Mouse (Mus musculus) hindbrain, embryonic 12.5 days (tissue): ENCODE measurements at regions not wholly inside any gene's neighbourhood (a gene's known extent, or its start where the extent isn't known, plus 50 kb on each side); places are given as distances from the start of the nearest gene placed in this dataset.

Experiments
- ATAC-seq: fragments of 200-750 bp; cut with Nextera tagmentation; 2 replicates; pipeline ENCODE4 v1.8.0; 2017; ENCODE audit warnings: moderate TSS enrichment; ENCODE audit not compliant: low FRiP score
- H3K27ac ChIP-seq: fragments of 300-500 bp; sonication (generic); 2 replicates; pipeline ENCODE4 v1.5.1; 2016; ENCODE audit warnings: mild to moderate bottlenecking
- H3K27me3 ChIP-seq: fragments of 300-500 bp; sonication (generic); 2 replicates; pipeline ENCODE4 v1.6.1; 2016; ENCODE audit warnings: mild to moderate bottlenecking
- H3K36me3 ChIP-seq: fragments of 300-500 bp; sonication (generic); 2 replicates; pipeline ENCODE4 v1.6.1; 2016; ENCODE audit warnings: mild to moderate bottlenecking
- H3K4me1 ChIP-seq: fragments of 300-500 bp; sonication (generic); 2 replicates; pipeline ENCODE4 v1.6.1; 2016
- H3K4me2 ChIP-seq: fragments of 300-500 bp; sonication (generic); replicated peaks from 2 replicates; pipeline ENCODE4 v1.6.1; 2016; ENCODE audit warnings: mild to moderate bottlenecking
- H3K4me3 ChIP-seq: fragments of 300-500 bp; sonication (generic); 2 replicates; pipeline ENCODE4 v1.5.1; 2016; ENCODE audit warnings: mild to moderate bottlenecking
- H3K9ac ChIP-seq: fragments of 300-500 bp; sonication (generic); 2 replicates; pipeline ENCODE4 v1.6.1; 2016; ENCODE audit warnings: mild to moderate bottlenecking, moderate library complexity
- H3K9me3 ChIP-seq: fragments of 300-500 bp; sonication (generic); replicated peaks from 2 replicates; pipeline ENCODE4 v1.6.1; 2016; ENCODE audit warnings: mild to moderate bottlenecking
- WGBS: fragments of 180-500 bp; shearing (Covaris S2); methylation state at CpG from one replicate; pipeline ENCODE4 v1.1.7; 2016; 5-methylcytosine and 5-hydroxymethylcytosine counted together

DNA sequence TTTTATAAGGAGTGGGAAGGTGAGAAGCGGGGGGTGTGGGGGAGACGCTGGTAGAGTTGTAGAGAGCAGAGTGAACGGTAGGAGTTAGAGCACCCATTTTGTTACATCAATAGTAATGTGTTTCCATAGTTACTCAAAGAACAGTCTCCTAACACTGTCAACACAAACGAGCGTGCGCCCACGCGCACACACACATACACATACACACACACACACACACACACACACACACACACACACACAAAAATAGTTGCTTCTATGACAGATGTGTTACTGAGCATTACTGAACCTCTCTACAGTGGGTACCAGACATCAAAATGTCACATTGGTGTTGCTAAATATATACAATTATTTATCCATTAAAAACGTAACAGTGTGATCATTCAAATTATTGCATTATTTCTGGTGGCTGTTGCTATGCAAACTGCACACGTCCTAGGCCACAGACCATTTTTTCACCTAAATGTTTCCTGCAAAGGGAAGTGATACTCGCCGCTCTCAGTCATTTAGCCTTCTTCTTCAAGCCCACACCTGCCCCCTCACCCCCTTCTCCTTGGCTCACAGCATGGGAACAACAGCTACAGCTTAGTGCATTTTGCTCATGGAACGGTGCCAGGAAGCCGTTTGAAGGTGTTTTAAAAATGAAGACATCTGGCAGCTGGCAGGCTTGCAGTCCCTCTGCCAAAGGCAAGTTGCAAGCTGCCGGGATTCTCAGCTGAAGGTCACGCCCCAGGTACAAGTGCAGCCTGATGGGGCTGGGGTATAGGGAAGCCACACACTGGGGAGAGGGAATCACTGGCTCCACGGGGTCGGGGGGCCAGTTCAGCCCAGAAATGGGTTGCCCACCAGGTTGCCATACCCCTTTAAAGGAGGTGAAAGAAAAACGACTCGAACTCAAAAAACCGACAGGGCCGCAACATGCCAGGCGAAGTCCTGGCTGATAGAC, 193.4 kb upstream of the Sox2 start:
- 0 out of 2 replicates have a peak, but pooled peaks cover 2% of the 10 kb centered on the region for H3K27me3 ChIP-seq
- H3K36me3 ChIP-seq, result no peaks in the 10 kb centered on the region
- no peak overlapping the region for H3K4me2 ChIP-seq
- H3K9ac ChIP-seq, result no peak overlapping the region
- H3K4me1 ChIP-seq, result peaks cover 12% of the 10 kb centered on the region
- no peak overlapping the region for H3K27ac ChIP-seq
- H3K4me3 ChIP-seq, result no peak overlapping the region
- peaks cover 3% of the 10 kb centered on the region; the same call in 1 of the 2 replicates for H3K9me3 ChIP-seq
- peak; percentile 43; the same call in 1 of the 2 replicates for ATAC-seq
- WGBS, result 55% methylated on average over 23 of the region's 23 CpGs

- Histone ChIP-seq H3K4me2 (no peak overlapping the region), H3K9me3 (peaks cover 3% of the 10 kb centered on the region; the same call in 1 of the 2 replicates), H3K27ac (no peak overlapping the region), H3K36me3 (no peaks in the 10 kb centered on the region), H3K27me3 (no peaks in the 10 kb centered on the region), H3K4me1 (peaks cover 12% of the 10 kb centered on the region), H3K4me3 (no peak overlapping the region), H3K9ac (no peak overlapping the region)
- no peak for ATAC-seq
- WGBS, result 92% methylated on average over 24 of the region's 24 CpGs
Measured at GRCm38 (mm10) chr3:34454026-34454624, 196.1 kb upstream of the Sox2 start.

GRCm38 (mm10) chr3:34445354-34445753, 204.9 kb upstream of the Sox2 start:
- 34% methylated on average over 7 of the region's 7 CpGs for WGBS

GRCm38 (mm10) chr3:34444802-34445201, 205.4 kb upstream of the Sox2 start:
- no peak for ATAC-seq
- peaks cover 3% of the 10 kb centered on the region; the same call in 1 of the 2 replicates for H3K27me3 ChIP-seq
- no peaks in the 10 kb centered on the region for H3K36me3 ChIP-seq
- no peak overlapping the region for H3K27ac ChIP-seq
- peaks cover 33% of the 10 kb centered on the region for H3K4me1 ChIP-seq
- H3K9me3 ChIP-seq, result no peaks in the 10 kb centered on the region
- H3K4me3 ChIP-seq, result no peak overlapping the region
- H3K4me2 ChIP-seq, result no peak overlapping the region
- WGBS, result 38% methylated on average over 5 of the region's 5 CpGs
- no peak overlapping the region for H3K9ac ChIP-seq

More at GRCm38 (mm10) chr3:34445354-34445753, 204.9 kb upstream of the Sox2 start:
- no peaks in the 10 kb centered on the region for H3K36me3 ChIP-seq
- ATAC-seq, result no peak; the same call in 1 of the 2 replicates
- H3K4me3 ChIP-seq, result no peak overlapping the region
- no peak overlapping the region for H3K9ac ChIP-seq
- peaks cover 33% of the 10 kb centered on the region for H3K4me1 ChIP-seq
- H3K27ac ChIP-seq, result 0 out of 2 replicates have a peak overlapping the region, but pooled peaks have one; percentile 23
- no peaks in the 10 kb centered on the region for H3K9me3 ChIP-seq
- H3K4me2 ChIP-seq, result no peak overlapping the region
- H3K27me3 ChIP-seq, result peaks cover 3% of the 10 kb centered on the region; the same call in 1 of the 2 replicates

GRCm38 (mm10) chr3:34443731-34444628, 206.2 kb upstream of the Sox2 start:
- H3K4me1 ChIP-seq, result peaks cover 33% of the 10 kb centered on the region
- ATAC-seq, result peak; percentile 84
- H3K27me3 ChIP-seq, result peaks cover 3% of the 10 kb centered on the region; the same call in 1 of the 2 replicates
- H3K4me2 ChIP-seq, result peak overlapping the region; percentile 40
- H3K27ac ChIP-seq, result peak overlapping the region; percentile 52
- no peak overlapping the region for H3K4me3 ChIP-seq
- no peaks in the 10 kb centered on the region for H3K36me3 ChIP-seq
- 27% methylated on average over 28 of the region's 28 CpGs for WGBS
- H3K9me3 ChIP-seq, result no peaks in the 10 kb centered on the region
- no peak overlapping the region for H3K9ac ChIP-seq

GRCm38 (mm10) chr3:34443307-34443706, 206.9 kb upstream of the Sox2 start:
- Histone ChIP-seq H3K4me3 (no peak overlapping the region), H3K27ac (no peak overlapping the region), H3K4me2 (no peak overlapping the region)

GRCm38 (mm10) chr3:34441792-34442191, 208.4 kb upstream of the Sox2 start:
- peaks cover 3% of the 10 kb centered on the region; the same call in 1 of the 2 replicates for H3K27me3 ChIP-seq
- no peaks in the 10 kb centered on the region for H3K9me3 ChIP-seq
- no peak overlapping the region for H3K4me2 ChIP-seq
- no peak overlapping the region for H3K27ac ChIP-seq
- 40% methylated on average over 4 of the region's 4 CpGs for WGBS
- no peak overlapping the region for H3K4me3 ChIP-seq
- ATAC-seq, result peak; percentile 49
- no peak overlapping the region for H3K9ac ChIP-seq
- H3K36me3 ChIP-seq, result no peaks in the 10 kb centered on the region
- H3K4me1 ChIP-seq, result peaks cover 33% of the 10 kb centered on the region

More at GRCm38 (mm10) chr3:34443307-34443706, 206.9 kb upstream of the Sox2 start:
- WGBS, result 51% methylated on average over 5 of the region's 5 CpGs
- ATAC-seq, result no peak
- Histone ChIP-seq H3K36me3 (no peaks in the 10 kb centered on the region), H3K9me3 (no peaks in the 10 kb centered on the region), H3K4me1 (peaks cover 33% of the 10 kb centered on the region), H3K27me3 (peaks cover 3% of the 10 kb centered on the region; the same call in 1 of the 2 replicates), H3K9ac (no peak overlapping the region)

DNA sequence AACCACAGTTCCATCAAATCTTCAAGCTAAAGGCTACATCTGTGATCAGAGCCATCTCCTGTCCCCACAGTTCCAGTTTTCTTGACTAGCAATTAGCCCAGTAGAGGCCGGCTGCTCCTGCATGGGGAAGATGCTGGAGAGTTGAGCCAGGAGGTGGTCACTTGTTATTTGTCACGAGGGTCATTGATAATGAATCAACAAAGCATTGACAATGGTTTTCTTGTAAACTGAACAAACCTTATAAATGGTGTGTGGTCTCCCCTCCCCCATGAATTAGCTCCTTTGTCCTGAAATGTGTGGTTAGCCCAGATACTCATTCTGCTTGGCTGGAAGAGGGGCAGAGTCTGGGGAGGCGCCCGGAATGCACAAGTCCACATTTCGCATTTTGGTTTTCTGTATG, 208.9 kb upstream of the Sox2 start:
- Histone ChIP-seq H3K9ac (no peak overlapping the region), H3K36me3 (no peaks in the 10 kb centered on the region), H3K9me3 (no peaks in the 10 kb centered on the region), H3K27ac (no peak overlapping the region), H3K27me3 (peaks cover 3% of the 10 kb centered on the region; the same call in 1 of the 2 replicates), H3K4me3 (no peak overlapping the region), H3K4me1 (peaks cover 33% of the 10 kb centered on the region), H3K4me2 (no peak overlapping the region)
- whole genome bisulfite sequencing, result 16% methylated on average over 5 of the region's 5 CpGs
- ATAC-seq, result peak; percentile 29; the same call in 1 of the 2 replicates

- Histone ChIP-seq H3K27ac (no peak overlapping the region), H3K9me3 (0 out of 2 replicates have a peak, but pooled peaks cover 6% of the 10 kb centered on the region), H3K9ac (no peak overlapping the region), H3K4me3 (no peak overlapping the region), H3K27me3 (no peaks in the 10 kb centered on the region), H3K4me2 (no peak overlapping the region), H3K4me1 (no peaks in the 10 kb centered on the region; the same call in 1 of the 2 replicates), H3K36me3 (no peaks in the 10 kb centered on the region)
- 60% methylated on average over 9 of the region's 9 CpGs for WGBS
- no peak for ATAC-seq
Measured at GRCm38 (mm10) chr3:34434901-34435300, 215.3 kb upstream of the Sox2 start.

- no peak overlapping the region for H3K27ac ChIP-seq
- H3K4me1 ChIP-seq, result no peaks in the 10 kb centered on the region
- ATAC-seq, result no peak
- no peaks in the 10 kb centered on the region for H3K27me3 ChIP-seq
- H3K36me3 ChIP-seq, result no peaks in the 10 kb centered on the region
- WGBS, result 92% methylated on average over 8 of the region's 8 CpGs
- 0 out of 2 replicates have a peak, but pooled peaks cover 6% of the 10 kb centered on the region for H3K9me3 ChIP-seq
- no peak overlapping the region for H3K4me3 ChIP-seq
- no peak overlapping the region for H3K9ac ChIP-seq
- no peak overlapping the region for H3K4me2 ChIP-seq
Measured at GRCm38 (mm10) chr3:34427967-34428366, 222.2 kb upstream of the Sox2 start.

- no peaks in the 10 kb centered on the region for H3K36me3 ChIP-seq
- no peak overlapping the region for H3K9ac ChIP-seq
- H3K27me3 ChIP-seq, result no peaks in the 10 kb centered on the region
- no peaks in the 10 kb centered on the region for H3K4me1 ChIP-seq
- 86% methylated on average over 4 of the region's 4 CpGs for WGBS
- no peak overlapping the region for H3K4me2 ChIP-seq
- no peak for ATAC-seq
- H3K4me3 ChIP-seq, result no peak overlapping the region
- H3K9me3 ChIP-seq, result 0 out of 2 replicates have a peak, but pooled peaks cover 3% of the 10 kb centered on the region
- no peak overlapping the region for H3K27ac ChIP-seq
Measured at GRCm38 (mm10) chr3:34427495-34427894, 222.7 kb upstream of the Sox2 start.
